Mouse (Mus musculus): ENCODE data around the gene Lrba.

Gene Lrba

DNA sequence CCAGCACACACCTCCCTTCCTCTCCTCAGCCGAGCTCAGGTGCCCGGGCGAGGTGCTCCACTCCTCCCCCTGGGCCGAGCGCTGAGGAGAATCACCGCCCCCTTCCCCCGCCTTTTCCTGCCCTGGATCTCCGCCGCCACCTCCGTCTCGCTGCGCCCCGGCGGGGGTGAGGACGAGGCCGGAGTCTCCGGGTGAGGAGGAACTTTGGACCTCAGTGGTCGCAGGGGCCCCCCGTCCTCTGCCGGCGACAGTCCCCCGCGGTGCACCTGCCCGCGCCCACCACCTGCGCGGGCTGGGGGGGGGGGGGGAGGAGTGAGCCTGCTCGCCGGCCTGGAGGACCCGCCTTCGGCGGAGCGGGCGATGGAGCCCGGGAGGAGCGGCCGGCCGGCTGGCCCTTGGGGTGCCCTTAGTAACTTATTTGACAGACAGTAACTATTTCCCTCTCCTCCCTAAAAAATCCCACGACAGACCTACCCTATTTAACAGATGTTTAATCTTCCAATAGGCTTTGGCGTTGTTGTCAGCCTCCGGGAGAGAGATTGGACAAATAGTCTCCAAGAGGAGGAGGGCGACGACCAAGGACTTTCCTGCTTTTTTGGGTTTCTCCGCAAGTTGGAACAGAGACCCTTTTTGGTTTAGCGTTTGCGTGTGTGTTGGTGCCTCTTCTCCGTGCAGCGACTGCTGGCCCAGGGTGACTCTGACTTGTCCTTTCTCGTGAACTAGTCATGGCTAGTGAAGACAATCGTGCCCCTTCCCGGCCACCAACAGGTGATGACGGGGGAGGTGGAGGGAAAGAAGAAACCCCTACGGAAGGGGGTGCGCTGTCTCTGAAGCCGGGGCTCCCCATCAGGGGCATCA lies at the start of gene Lrba:
Gene Lrba, plus strand, starts transcription at position 117 of the 858 bp plus-strand sequence.
- peak; percentile 86 for DNase-seq (ENCODE audit: low spot score in 2 of 2)

GRCm38 (mm10) chr3:86179714-86180113 lies 44.8 kb upstream of the Lrba start:
- no peak for DNase-seq (ENCODE audit: low spot score in 2 of 2)

- no peak for DNase-seq (ENCODE audit: low spot score in 2 of 2)
Observed at GRCm38 (mm10) chr3:86181107-86181506, 43.4 kb upstream of the Lrba start.

- no peak for DNase-seq (ENCODE audit: low spot score in 2 of 2)
Observed at GRCm38 (mm10) chr3:86184546-86184945, 39.9 kb upstream of the Lrba start.

DNA sequence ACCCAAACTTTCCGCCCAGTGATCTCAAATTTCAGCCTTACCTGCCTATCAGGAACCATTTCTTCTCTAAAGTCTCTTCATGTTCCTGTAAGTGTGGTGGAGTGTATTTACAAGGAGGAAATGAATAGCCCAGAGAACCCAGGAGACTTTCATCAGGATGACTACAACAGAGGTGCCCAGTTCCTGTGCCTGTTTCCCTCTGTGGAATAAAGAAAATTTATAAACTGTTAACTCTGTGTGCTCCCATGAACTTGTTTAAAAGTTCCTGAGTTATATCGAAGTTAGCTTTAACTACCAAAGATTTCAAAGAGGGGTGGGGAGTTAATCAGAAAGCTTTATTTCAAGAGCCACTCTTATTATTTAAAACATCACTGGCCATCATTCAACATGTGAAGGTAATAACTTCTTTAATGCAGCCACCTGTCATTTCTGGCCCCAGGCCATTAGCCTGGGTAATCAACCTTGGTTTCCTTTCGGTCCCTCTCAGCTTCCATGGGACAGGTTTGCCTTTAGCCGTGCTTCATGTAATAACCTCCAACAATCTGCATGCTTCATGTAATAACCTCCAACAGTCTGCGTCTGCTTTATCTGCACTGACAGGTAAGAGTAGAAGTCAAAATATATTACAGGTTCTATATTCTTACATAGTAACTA lies 36.6 kb upstream of the Lrba start:
- no peak for DNase-seq (ENCODE audit: low spot score in 2 of 2)

DNA sequence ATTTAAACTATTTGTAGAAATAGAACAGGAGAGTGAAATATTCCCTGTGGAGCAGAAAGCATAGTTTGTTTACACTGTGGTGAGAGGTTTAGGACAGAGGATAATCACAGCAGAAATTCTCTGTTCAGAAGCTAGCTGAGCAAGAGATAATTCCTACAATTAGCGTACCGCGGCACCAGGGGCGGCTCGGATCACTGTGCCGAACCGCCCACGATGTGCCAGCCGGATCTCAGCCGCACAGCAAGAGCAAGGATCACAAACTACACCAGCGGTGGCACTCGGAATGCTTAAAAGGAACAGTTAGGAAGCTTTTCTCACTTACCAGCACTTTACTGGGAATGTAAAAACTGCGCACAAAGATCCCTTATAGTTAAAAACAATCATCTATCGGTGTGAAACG lies 28.5 kb upstream of the Lrba start:
- no peak for DNase-seq (ENCODE audit: low spot score in 2 of 2)

- DNase-seq (ENCODE audit: low spot score in 2 of 2) = peak in 1 of 2 experiments; percentile 7
Observed at GRCm38 (mm10) chr3:86196471-86196870, 28.0 kb upstream of the Lrba start.

DNA sequence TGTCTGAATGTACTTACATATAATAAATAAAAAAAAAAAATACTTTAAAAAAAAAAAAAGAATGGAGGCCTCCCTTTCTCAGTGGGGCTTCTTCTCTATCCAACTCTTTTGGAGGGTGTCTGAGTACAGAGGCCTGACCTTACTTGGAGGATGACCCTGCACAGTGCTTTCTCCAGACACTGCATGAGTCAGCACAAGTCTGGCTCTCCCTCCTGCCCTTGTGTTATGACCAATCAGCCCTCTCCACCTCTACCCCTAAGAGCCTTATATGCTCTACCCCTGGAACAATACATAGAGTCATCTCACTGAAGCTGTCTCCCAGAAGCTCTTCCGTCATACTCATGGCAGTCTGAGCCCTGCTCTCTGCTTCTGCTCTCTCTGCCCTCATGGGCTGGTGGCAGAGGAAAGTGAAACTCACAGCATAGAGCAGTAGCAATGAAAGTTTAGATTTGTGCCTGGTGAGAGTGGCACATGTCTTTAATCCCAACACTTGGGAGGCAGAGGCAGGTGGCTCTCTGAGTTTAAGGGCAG lies 22.8 kb upstream of the Lrba start:
- no peak for DNase-seq (ENCODE audit: low spot score in 2 of 2)

DNA sequence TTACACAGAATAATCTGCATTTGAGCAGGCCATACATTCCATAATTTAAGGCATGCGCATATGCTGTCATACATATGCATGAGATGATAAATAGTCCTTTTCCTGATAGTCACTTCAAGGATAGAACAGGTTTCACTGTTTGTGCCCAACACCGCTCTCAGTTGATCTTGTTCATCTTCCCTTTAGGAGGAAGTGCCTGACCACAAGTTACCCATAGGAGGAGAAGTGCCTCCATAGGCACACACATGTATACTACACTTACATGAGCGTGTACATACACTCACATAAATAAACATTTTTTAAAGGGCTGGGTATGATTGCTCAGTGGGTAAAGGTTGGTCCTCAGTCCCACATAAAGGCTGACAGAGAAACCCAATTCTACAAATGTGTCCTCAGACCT lies 22.0 kb upstream of the Lrba start:
- DNase-seq (ENCODE audit: low spot score in 2 of 2) = no peak

DNA sequence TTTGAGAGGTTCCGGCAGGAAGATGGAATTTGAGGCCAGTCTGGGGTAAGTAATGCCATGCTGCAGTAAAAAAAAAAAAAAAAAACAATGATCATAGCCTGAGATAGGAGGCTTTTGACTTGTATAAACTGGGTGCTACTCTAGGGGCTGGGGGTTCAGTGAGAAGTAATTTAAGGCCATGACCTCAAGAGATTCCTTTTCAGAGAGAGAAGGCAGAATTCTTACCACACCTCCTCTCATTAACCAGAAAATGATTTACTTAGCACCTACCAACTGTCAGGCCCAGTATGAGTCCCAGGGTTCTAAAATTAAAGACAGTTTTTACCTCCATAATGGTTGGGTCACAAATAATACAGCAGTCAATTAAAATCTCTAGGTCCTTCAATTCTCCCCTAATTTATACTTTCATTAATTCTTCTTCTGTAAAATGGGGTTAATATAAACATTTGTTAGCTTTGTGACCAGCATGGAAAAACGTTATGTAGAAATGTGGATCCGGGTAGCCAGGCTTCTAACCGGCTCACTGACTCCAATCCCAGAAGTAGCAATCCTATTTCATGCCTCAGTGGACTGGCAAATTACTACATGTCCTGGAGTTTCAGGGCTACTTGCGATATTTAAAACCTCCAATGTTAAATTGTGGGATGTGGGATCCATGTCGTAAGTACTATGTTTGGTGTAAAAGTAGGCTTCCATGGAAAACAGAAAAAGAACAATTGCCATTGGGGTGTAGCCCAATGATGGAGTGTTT lies 19.7 kb upstream of the Lrba start:
- DNase-seq (ENCODE audit: low spot score in 2 of 2) = no peak

GRCm38 (mm10) chr3:86206556-86206955 lies 17.9 kb upstream of the Lrba start:
- peak in 1 of 2 experiments; percentile 31 for DNase-seq (ENCODE audit: low spot score in 2 of 2)

DNA sequence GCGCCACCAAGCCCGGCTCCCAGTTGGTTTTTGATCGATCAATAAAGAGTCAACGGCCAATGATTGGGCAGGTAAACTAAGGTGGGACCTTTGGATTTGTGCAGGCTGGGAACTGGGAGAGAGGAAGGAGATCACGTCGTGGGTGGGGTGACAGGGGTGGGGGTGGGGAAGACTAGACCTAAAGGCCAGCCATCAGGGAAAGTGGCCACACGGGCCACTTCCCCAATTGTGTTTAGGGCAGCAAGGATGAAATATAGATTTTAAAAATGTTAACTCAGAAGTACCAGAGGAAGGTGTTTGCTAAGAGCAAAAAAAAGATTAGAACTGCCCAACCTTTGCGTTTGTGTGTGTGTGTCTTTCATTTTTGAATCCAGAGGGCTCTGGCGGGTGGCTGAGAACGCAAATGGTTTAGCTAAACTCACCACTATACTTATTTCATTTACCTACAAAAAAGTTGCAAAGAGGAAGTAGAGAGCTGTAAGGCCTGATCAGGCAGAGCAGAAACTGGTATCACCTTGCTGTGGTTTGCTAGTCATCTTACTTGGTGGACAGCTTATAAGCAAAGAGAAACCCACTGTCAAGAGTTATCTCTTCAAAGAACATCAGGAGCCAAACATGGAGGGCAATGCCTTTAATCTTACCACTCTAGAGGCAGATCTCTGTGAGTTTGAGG lies 14.1 kb upstream of the Lrba start:
- peak; percentile 39 to 53 for DNase-seq (ENCODE audit: low spot score in 2 of 2)

DNA sequence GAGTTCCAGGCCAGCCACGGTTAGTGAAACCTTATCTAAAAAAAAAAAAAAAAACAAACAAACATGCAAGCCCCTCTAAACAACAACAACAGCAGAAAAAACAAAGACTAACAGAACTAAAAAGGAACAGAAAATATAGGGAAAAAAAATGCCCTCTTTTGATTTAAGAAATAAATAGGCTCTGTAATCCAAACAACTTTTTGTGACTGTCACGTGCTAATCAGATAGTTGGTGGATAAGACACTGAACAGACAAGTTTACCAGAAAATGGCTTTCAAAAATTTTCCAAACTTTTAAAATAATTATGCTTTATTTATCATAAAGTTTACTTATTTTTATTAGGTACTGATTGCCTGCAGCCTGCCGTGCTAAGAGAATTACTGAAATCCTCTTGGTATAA lies 13.5 kb upstream of the Lrba start:
- no peak for DNase-seq (ENCODE audit: low spot score in 2 of 2)

- DNase-seq (ENCODE audit: low spot score in 2 of 2) = no peak
Observed at GRCm38 (mm10) chr3:86214248-86214647, 10.2 kb upstream of the Lrba start.

GRCm38 (mm10) chr3:86223634-86224313 lies 706 bp upstream of the Lrba start:
- DNase-seq (ENCODE audit: low spot score in 2 of 2) = peak; percentile 89 to 90

- no peak for DNase-seq (ENCODE audit: low spot score in 2 of 2)
Observed at GRCm38 (mm10) chr3:86224314-86224563, 241 bp upstream of the Lrba start.

GRCm38 (mm10) chr3:86231532-86232086 lies 7.1 kb downstream of the Lrba start:
- no peak for DNase-seq (ENCODE audit: low spot score in 2 of 2)

DNA sequence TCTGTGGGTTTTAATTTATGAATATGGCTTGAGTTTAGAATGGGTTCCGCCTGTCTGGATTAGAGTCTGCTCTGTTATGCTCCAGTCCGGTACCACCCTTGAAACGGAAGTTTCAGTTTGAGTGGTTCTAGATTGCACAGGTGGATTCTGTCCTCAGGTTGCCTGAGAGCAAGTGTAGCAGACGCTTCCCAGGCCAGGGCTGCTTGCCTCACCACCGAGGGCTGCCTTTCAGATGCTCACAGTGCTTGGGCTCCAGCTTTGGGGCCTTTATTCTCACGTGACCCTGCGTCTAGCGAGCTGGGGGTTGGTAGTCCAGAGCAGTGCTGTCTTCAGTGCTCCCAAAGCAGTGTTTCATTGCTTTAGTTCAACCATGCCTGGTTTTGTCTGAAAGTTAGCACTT lies 22.7 kb downstream of the Lrba start:
- DNase-seq (ENCODE audit: low spot score in 2 of 2) = no peak

- peak in 1 of 2 experiments; percentile 10 for DNase-seq (ENCODE audit: low spot score in 2 of 2)
Observed at GRCm38 (mm10) chr3:86251212-86251611, 26.7 kb downstream of the Lrba start.

GRCm38 (mm10) chr3:86252588-86252987 lies 28.1 kb downstream of the Lrba start:
- no peak for DNase-seq (ENCODE audit: low spot score in 2 of 2)

GRCm38 (mm10) chr3:86253071-86253470 lies 28.6 kb downstream of the Lrba start:
- DNase-seq (ENCODE audit: low spot score in 2 of 2) = no peak

All from spleen, postnatal 36 days (tissue).